Mouse (Mus musculus): Measurements from ENCODE around the gene Tsnax.

- TF ChIP-seq FLI1 (IDR thresholded peaks at IDR 0.05; ENCODE audit: low read length) (no peak), GATA1 (IDR thresholded peaks at IDR 0.05; ENCODE audit: borderline replicate concordance, low read length) (no peak)
Measured at GRCm38 (mm10) chr8:125066913-125067595, 54.3 kb downstream of the Tsnax start.
